Mouse (Mus musculus): ENCODE measurements around the gene Cars. TPM values are rescaled to one million over a fixed set of nuclear protein-coding genes. Genes with fewer than 3 reads are reported as not detected.
A peak's percentile ranks its signal among the peaks of the same experiment; 100 is the strongest.
"Not testable (repeated sequence)": the region's sequence is repeated elsewhere in the genome, so short reads cannot be mapped to it uniquely, and the experiment has no call there.

The Cars gene
- polyA plus RNA-seq, 1 experiment from 2014 or later, result 82.0 TPM

DNA sequence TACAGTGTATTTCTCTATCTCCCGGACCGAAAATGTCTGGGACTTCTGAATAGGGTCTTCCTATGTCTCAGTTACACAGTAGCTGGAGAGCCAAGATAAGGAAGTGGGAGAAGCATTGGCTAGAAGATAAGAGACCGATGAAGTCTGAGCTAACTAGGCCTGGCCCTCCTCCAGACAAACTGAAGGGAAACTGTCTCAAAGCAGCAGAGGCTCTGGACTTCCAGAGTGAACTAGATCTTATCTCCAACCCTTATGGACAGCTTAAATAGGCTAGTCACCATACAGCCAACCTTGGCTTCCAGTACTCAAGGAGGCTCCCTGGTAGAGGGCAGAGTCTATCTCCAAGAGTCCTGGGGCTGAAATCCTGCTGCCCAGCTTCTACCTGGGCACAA, 34.2 kb downstream of the Cars start:
- no peak overlapping the region for H3K27ac ChIP-seq (replicated peaks)
- no peak for DNase-seq (ENCODE audit: low spot score)
- WGBS, result 94% methylated on average over 3 of the region's 3 CpGs
- H3K36me3 ChIP-seq, result peaks cover 99% of the 10 kb centered on the region
- H3K27me3 ChIP-seq (ENCODE audit: low read depth, poor library complexity, severe bottlenecking), result no peaks in the 10 kb centered on the region
- H3K4me3 ChIP-seq, result no peak overlapping the region
- H3K4me1 ChIP-seq, result no peaks in the 10 kb centered on the region
- H3K9me3 ChIP-seq (replicated peaks), result no peaks in the 10 kb centered on the region

DNA sequence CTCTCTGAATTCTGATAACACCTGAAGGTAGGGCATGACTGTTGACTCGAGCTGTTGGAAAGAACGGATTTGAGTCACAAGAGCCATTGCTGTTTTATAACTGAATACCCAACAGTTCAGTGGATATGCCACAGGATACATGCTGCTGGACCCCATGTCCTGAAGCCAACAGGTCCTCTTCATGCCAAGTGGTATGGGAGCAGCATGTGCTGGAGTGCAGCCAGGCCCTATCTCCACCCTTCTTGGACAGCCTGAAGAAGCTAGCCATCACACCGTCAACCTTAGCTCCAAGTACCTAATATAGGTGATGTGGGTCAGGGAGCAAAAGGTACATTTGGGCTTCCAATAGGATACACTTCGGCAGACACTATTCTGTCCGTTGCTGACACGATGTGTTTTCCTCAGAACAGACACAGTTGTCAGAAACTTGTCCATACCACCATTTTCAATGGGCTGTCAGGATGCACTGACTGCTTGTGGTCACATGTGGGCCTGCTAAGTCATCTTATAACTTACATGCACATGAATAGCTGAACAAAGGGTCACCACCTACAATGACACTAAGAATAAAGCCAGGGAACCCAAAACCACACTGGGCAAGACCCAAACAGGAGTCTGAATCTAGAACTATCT, 34.8 kb downstream of the Cars start:
- DNase-seq (ENCODE audit: low spot score), result no peak
- Histone ChIP-seq H3K4me1 (no peaks in the 10 kb centered on the region), H3K9me3 (replicated peaks) (no peaks in the 10 kb centered on the region), H3K4me3 (no peak overlapping the region), H3K36me3 (peaks cover 99% of the 10 kb centered on the region), H3K27ac (replicated peaks) (no peak overlapping the region), H3K27me3 (ENCODE audit: low read depth, poor library complexity, severe bottlenecking) (no peaks in the 10 kb centered on the region)
- 94% methylated on average over 6 of the region's 6 CpGs for WGBS

DNA sequence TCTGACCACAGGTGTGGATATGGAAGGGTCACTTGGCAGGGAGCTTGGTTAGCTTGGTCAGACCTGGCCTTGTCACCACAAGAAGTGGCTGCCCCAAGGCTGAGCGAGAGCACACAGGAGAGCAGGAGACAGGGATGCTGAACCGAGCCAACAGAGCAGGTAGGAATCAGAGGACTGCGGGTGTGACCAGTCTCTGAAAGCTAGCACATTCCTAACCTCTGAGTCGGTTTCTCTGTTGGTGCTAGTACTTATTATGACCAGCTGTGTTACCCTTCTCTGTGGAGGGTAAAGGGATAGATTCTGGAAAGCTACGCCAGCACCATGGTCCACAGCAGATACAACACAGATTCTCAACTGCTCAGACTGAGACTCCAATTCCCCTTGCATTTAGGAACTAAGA, 36.1 kb downstream of the Cars start:
- Histone ChIP-seq H3K27me3 (ENCODE audit: low read depth, poor library complexity, severe bottlenecking) (no peaks in the 10 kb centered on the region), H3K4me1 (no peaks in the 10 kb centered on the region), H3K9me3 (replicated peaks) (no peaks in the 10 kb centered on the region), H3K4me3 (no peak overlapping the region), H3K36me3 (peaks cover 99% of the 10 kb centered on the region), H3K27ac (replicated peaks) (no peak overlapping the region)
- 94% methylated on average over 5 of the region's 5 CpGs for WGBS
- no peak for DNase-seq (ENCODE audit: low spot score)

DNA sequence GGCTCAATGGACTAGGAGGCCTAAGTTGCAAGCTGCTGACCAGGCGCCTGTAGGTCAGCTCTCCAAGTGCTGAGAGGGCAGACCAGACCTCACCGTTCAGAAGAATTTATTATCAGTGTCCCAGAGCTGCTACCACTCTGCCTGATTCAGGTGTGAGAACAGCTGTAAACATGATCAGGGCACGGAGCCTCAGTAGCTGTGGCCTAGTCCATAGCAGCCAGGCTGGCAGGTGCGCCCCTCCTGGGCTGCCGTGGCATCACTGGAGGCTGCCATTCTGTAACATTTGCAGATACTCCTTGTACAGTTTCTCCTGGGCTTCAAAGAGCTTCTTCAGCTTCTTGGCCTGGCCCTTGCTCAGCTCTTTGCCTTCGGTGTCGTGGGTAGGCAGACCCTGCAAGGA, 42.3 kb downstream of the Cars start:
- DNase-seq (ENCODE audit: low spot score), result no peak
- Histone ChIP-seq H3K4me3 (no peak overlapping the region), H3K27me3 (ENCODE audit: low read depth, poor library complexity, severe bottlenecking) (no peaks in the 10 kb centered on the region), H3K27ac (replicated peaks) (no peak overlapping the region), H3K36me3 (peaks cover 96% of the 10 kb centered on the region), H3K9me3 (replicated peaks) (no peaks in the 10 kb centered on the region), H3K4me1 (no peaks in the 10 kb centered on the region)
- WGBS, result 97% methylated on average over 7 of the region's 7 CpGs

DNA sequence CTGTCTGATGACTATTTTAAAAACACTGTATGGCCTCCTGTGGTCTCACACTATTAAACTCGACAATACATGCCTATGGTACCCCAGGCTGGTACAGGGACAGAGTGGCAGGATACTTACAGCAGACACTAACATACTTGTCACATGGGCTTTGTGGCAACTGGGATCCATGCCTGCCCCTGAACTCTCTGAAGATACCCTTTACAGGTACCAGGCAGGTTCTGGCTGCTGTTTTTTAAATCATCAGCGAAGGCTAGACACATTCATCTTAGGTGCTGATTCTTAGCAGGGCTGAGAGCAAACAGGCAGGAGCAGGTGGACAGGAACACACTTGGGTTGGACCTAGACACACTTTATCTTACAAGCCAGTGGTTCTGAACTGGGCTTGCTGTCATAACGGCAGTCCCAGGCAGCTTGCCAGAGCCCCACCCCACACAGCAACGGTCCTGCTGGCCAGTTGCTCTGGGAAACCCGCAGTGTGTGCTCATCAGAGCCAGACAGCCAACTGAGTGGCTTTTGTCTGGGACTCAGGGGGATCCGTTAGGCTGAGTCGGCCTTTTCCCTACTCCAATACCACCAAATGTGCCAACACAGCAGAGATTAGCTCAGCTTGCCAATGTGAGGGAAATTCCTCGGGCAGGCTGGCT, 42.8 kb downstream of the Cars start:
- H3K9me3 ChIP-seq (replicated peaks), result no peaks in the 10 kb centered on the region
- no peaks in the 10 kb centered on the region for H3K27me3 ChIP-seq (ENCODE audit: low read depth, poor library complexity, severe bottlenecking)
- H3K4me1 ChIP-seq, result no peaks in the 10 kb centered on the region
- H3K4me3 ChIP-seq, result no peak overlapping the region
- H3K36me3 ChIP-seq, result peaks cover 91% of the 10 kb centered on the region
- H3K27ac ChIP-seq (replicated peaks), result no peak overlapping the region
- 90% methylated on average over 8 of the region's 8 CpGs for WGBS
- no peak for DNase-seq (ENCODE audit: low spot score)

DNA sequence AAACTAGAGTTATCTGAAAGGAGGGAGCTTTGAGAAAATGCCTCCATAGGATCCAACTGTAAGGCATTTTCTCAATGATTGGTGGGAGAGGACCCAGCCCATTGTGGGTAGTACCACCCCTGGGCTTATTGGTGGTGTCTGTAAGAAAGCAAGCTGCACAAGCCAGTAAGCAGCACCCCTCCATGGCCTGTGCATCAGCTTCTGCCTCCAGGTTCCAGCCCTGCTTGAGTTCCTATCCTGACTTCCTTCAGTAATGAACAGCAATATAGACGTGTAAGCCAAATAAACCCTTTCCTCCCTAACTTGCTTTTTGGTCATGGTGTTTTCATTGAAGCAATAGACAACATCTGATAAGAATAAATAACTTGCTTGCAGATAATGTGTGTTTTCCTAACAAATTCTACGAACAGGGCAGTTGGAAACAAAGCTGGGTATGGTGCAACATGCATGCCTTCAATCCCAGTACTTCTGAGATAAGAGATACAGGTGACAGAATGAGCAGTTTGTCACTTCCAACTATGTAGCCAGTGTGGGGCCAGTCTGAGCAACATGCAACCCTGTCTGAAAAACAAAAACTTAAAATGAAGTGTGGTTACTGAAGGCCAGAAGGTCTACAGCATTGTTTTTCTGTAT, 50.2 kb downstream of the Cars start:
- DNase-seq (ENCODE audit: low spot score), result no peak
- 36% methylated on average over 2 of the region's 2 CpGs for WGBS
- H3K4me1 ChIP-seq, result peaks cover 40% of the 10 kb centered on the region
- H3K27me3 ChIP-seq (ENCODE audit: low read depth, poor library complexity, severe bottlenecking), result no peaks in the 10 kb centered on the region
- H3K4me3 ChIP-seq, result peak overlapping the region; percentile 92
- no peaks in the 10 kb centered on the region for H3K9me3 ChIP-seq (replicated peaks)
- H3K27ac ChIP-seq (replicated peaks), result peak overlapping the region; percentile 98
- H3K36me3 ChIP-seq, result peaks cover 37% of the 10 kb centered on the region

DNA sequence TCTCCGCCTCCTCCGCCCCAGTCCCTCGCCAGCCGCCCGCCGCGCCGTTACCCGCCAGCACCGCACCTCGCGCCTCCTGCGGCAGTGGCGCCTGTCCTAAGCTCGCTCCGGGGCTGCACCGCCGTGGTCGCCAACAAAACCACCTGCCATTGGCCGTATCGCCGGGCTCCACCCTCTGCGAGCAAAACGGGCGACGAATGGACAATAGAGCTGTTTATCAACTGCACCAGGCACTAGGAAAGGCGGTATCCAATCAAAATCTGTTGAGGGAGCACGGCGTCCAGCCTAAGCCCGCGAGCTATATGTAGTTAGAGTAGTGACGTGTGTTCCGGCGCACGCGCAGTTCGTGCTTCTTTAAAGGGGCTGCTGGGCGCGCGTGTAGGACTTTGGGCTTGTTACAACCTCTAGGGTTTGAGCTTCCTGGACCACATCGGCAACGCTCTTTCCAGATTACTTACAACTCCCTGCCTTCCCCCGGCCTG, 50.9 kb downstream of the Cars start, which contains the start of gene Nap1l4:
Gene Nap1l4, minus strand, starts transcription at position 131 of the 482 bp plus-strand sequence.
- Histone ChIP-seq H3K36me3 (peaks cover 33% of the 10 kb centered on the region), H3K9me3 (replicated peaks) (no peaks in the 10 kb centered on the region), H3K27me3 (ENCODE audit: low read depth, poor library complexity, severe bottlenecking) (no peaks in the 10 kb centered on the region), H3K4me3 (peak within 1 kb of the TSS; percentile 92), H3K4me1 (peaks cover 40% of the 10 kb centered on the region), H3K27ac (replicated peaks) (peak within 1 kb of the TSS; percentile 98)
- under 1% methylated on average over 43 of the region's 43 CpGs for WGBS
- peak; percentile 99 for DNase-seq (ENCODE audit: low spot score)

DNA sequence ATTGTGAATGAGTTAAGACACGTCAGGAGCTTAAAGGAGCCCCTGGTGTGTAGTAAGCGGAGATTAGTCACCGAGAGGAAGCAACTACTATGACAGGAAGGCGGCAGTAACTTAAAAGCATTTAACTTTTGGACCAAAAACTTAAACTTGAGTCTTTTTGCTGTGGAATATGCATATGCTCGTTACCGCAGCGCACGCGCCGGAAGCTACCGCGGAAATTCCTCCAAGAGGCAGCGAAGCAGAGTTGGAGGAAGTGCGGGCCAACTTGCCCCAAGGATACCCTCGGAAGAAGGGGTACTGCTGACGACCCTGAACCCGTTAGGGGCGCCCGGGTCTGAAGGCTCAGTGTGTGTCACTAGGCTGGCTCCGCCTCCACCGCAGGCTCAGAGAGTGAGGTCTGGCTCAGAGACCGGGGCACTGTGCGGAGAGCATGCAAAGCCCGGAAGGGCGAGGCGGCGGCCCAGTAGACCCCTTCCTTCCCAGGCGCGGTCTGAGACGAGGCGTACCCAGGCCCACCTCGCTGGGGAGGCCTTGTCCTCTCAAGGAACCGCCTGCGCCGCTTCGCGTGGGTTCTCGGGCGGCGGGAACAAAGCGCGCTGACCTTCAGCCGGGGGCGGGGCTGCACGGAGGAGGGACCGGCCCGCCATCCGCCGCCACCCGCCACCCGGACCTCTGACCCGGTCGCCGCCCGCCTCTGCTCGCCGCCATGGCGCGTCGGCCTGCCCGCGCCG, 51.5 kb downstream of the Cars start:
- under 1% methylated on average over 62 of the region's 63 CpGs for WGBS
- Histone ChIP-seq H3K4me3 (peak overlapping the region; percentile 92), H3K9me3 (replicated peaks) (no peaks in the 10 kb centered on the region), H3K36me3 (peaks cover 31% of the 10 kb centered on the region), H3K4me1 (peaks cover 43% of the 10 kb centered on the region), H3K27me3 (ENCODE audit: low read depth, poor library complexity, severe bottlenecking) (no peaks in the 10 kb centered on the region), H3K27ac (replicated peaks) (peak overlapping the region; percentile 98)
- no peak for DNase-seq (ENCODE audit: low spot score)

DNA sequence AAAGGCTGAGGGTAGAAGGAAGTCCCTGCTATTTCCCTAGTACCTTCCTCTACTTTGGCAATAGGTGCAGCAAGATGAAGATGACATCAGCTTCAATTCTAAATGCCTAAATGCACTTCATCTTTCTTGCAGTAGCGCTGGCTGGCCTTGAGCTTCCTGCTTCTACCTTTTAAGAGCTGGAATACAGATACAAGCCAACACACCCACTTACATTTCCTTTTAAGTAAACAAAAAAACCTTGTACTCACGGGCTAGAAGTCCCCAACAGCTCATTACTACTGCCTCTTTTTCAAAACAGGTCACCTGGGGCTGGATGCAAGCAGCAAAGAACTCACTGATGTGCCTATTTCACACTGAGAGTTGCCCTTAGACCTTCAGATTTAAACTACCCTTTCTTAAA, 53.3 kb downstream of the Cars start:
- Histone ChIP-seq H3K27me3 (ENCODE audit: low read depth, poor library complexity, severe bottlenecking) (no peaks in the 10 kb centered on the region), H3K9me3 (replicated peaks) (no peaks in the 10 kb centered on the region), H3K27ac (replicated peaks) (no peak overlapping the region), H3K36me3 (peaks cover 23% of the 10 kb centered on the region), H3K4me3 (peak overlapping the region; percentile 92; the same call in 1 of the 2 replicates), H3K4me1 (peaks cover 46% of the 10 kb centered on the region)
- WGBS, result 87% methylated on average over 2 of the region's 2 CpGs
- no peak for DNase-seq (ENCODE audit: low spot score)

DNA sequence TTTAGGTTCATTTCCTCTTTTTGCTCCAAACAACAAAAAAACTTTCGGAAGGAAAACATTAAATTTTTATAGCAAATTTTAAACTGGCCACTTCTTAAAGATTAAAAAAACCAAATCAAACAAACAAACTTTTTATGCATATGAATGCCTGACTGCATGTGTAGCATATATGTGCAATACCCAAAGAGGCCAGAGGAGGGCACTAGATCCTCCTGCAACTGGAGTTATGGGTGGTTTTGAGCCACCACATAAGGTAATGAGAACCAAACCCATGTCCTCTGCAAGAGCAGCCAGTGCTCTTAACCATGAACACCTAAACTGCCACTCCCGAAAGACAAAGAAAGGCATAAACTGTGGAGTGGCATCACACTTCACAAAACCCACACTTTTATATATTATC, 55.5 kb downstream of the Cars start:
- DNase-seq (ENCODE audit: low spot score), result peak; percentile 38
- Histone ChIP-seq H3K27ac (replicated peaks) (no peak overlapping the region), H3K4me1 (peaks cover 36% of the 10 kb centered on the region), H3K9me3 (replicated peaks) (no peaks in the 10 kb centered on the region), H3K36me3 (peaks cover 41% of the 10 kb centered on the region), H3K27me3 (ENCODE audit: low read depth, poor library complexity, severe bottlenecking) (no peaks in the 10 kb centered on the region), H3K4me3 (no peak overlapping the region)
- WGBS, result 95% methylated on average over 2 of the region's 2 CpGs

DNA sequence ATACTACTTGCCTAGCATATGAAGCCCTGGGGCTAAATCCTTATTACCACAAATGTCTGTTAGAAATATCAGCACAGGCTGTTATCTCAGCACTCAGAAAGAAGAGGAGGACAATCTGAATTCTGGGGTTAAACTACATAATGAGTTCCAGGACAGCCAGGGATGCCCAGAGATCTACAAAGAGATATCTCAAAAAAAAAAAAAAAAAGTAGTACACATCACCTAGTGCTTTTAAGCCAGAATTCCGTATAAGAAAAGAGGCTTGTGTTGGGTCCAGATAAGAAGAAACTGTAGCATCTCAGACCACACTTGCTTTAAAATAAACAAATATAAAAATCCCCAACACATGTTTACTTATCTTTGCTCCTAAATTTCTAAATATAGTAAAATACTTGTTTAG, 61.2 kb downstream of the Cars start:
- no peak overlapping the region for H3K4me3 ChIP-seq
- H3K4me1 ChIP-seq, result peaks cover 3% of the 10 kb centered on the region; the same call in 1 of the 2 replicates
- H3K27ac ChIP-seq (replicated peaks), result no peak overlapping the region
- H3K36me3 ChIP-seq, result peaks cover 75% of the 10 kb centered on the region
- H3K27me3 ChIP-seq (ENCODE audit: low read depth, poor library complexity, severe bottlenecking), result no peaks in the 10 kb centered on the region
- DNase-seq (ENCODE audit: low spot score), result no peak
- no peaks in the 10 kb centered on the region for H3K9me3 ChIP-seq (replicated peaks)
- WGBS, result 94% methylated on average over 1 of the region's 1 CpGs

DNA sequence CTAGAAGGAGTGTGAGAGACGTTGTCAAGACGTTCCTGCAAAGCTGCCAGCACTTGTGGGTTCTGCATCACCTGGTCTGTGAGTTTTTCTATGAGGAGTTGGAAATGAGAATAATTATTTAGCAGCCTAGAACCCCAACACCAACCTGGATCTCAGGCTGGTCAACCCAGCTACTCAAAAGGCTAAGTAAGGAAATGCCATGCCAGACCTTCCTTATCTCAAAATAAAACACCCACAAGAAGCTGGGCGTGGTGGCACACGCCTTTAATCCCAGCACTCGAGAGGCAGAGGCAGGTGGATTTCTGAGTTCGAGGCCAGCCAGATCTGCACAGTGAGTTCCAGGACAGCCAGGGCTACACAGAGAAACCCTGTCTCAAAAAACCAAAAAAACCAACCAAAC, 61.7 kb downstream of the Cars start:
- H3K27me3 ChIP-seq (ENCODE audit: low read depth, poor library complexity, severe bottlenecking); H3K9me3 ChIP-seq (replicated peaks); DNase-seq (ENCODE audit: low spot score); H3K4me1 ChIP-seq; H3K27ac ChIP-seq (replicated peaks); H3K4me3 ChIP-seq: not testable (repeated sequence)
- H3K36me3 ChIP-seq, result peaks cover 79% of the 10 kb centered on the region
- 95% methylated on average over 6 of the region's 6 CpGs for WGBS

Data from midbrain, embryonic 10.5 days (tissue).